Mouse (Mus musculus) ES-Bruce4 (cell line): ENCODE results near the gene Zfp738. TPM values are rescaled to one million over a fixed set of nuclear protein-coding genes. Genes with fewer than 3 reads are reported as not detected.
A peak's percentile ranks its signal among the peaks of the same experiment; 100 is the strongest.

Source experiments
- H3K27ac ChIP-seq: 2 replicates; pipeline ENCODE4 v1.5.1; 2012; ENCODE audit warnings: low read length, inconsistent platforms; ENCODE audit not compliant: insufficient read depth
- H3K27me3 ChIP-seq: 2 replicates; pipeline ENCODE4 v1.6.1; 2012; ENCODE audit warnings: mild to moderate bottlenecking, low read length, inconsistent platforms; ENCODE audit not compliant: control insufficient read depth, poor library complexity, insufficient read depth, severe bottlenecking
- H3K36me3 ChIP-seq: 2 replicates; pipeline ENCODE4 v1.6.1; 2012; ENCODE audit warnings: inconsistent platforms, mild to moderate bottlenecking, low read length, moderate library complexity; ENCODE audit not compliant: control insufficient read depth, poor library complexity, insufficient read depth, severe bottlenecking
- H3K4me1 ChIP-seq: one replicate; pipeline ENCODE4 v1.8.1; 2011; ENCODE audit warnings: low read length; ENCODE audit not compliant: control insufficient read depth, insufficient read depth
- H3K4me3 ChIP-seq: 2 replicates; pipeline ENCODE4 v1.5.1; 2011; ENCODE audit warnings: low read depth, mild to moderate bottlenecking, low read length
- H3K9ac ChIP-seq: 2 replicates; pipeline ENCODE4 v1.6.1; 2012; ENCODE audit warnings: low read depth, mild to moderate bottlenecking, inconsistent platforms; ENCODE audit not compliant: poor library complexity, severe bottlenecking
- H3K9me3 ChIP-seq: replicated peaks from 2 replicates; pipeline ENCODE4 v1.6.1; 2012; ENCODE audit warnings: mild to moderate bottlenecking, low read length, inconsistent platforms; ENCODE audit not compliant: control insufficient read depth, poor library complexity, insufficient read depth, severe bottlenecking
- CTCF ChIP-seq: IDR thresholded peaks from one replicate; pipeline ENCODE4 v1.8.1; 2011; ENCODE audit warnings: low read depth, low read length
- EP300 ChIP-seq: IDR thresholded peaks from 2 replicates; pipeline ENCODE4 v1.6.1; 2011; ENCODE audit warnings: low read depth, low read length; ENCODE audit not compliant: insufficient read depth
- POLR2A ChIP-seq: IDR thresholded peaks from one replicate; pipeline ENCODE4 v1.8.1; 2011; ENCODE audit warnings: low read length; ENCODE audit not compliant: insufficient read depth
- polyA plus RNA-seq: library from polyadenylated mRNA; stranded (reverse); fragments of >200 nt; gene quantifications from 2 replicates; pipeline ENCODE4 v1.2.4, GENCODE M21; 2011; ENCODE audit warnings: low read depth; ENCODE audit not compliant: missing spikeins, insufficient read depth, insufficient read length

The Zfp738 gene
- polyA plus RNA-seq, 1 experiment: 19.1 TPM

GRCm38 (mm10) chr13:67610108-67610507, 76.8 kb downstream of the Zfp738 start:
- Histone ChIP-seq H3K9ac (no peak overlapping the region), H3K27ac (no peak overlapping the region), H3K27me3 (no peaks in the 10 kb centered on the region), H3K9me3 (peaks cover 16% of the 10 kb centered on the region), H3K36me3 (no peaks in the 10 kb centered on the region), H3K4me1 (no peaks in the 10 kb centered on the region), H3K4me3 (no peak overlapping the region)
- TF ChIP-seq EP300 (no peak), POLR2A (no peak), CTCF (no peak)

GRCm38 (mm10) chr13:67609066-67609876, 77.6 kb downstream of the Zfp738 start, which contains the start of gene Zfp729b:
Gene Zfp729b, minus strand, starts transcription at chr13:67609707.
- Histone ChIP-seq H3K4me1 (no peaks in the 10 kb centered on the region), H3K27me3 (no peaks in the 10 kb centered on the region), H3K27ac (peak within 1 kb of the TSS; percentile 37), H3K9me3 (peaks cover 16% of the 10 kb centered on the region), H3K9ac (peak within 1 kb of the TSS; percentile 41), H3K4me3 (peak within 1 kb of the TSS; percentile 94), H3K36me3 (no peaks in the 10 kb centered on the region)
- TF ChIP-seq CTCF (no peak), POLR2A (peak; percentile 1), EP300 (0 out of 2 replicates have a peak, but pooled peaks have one; percentile 42)

Other genes with a start within 250 kb of the Zfp738 start
- gene Zfp874a, start 235.4 kb downstream of the Zfp738 start, polyA plus RNA-seq: 26.9 and 28.9 TPM in 2 replicates
- 10.1 and 19.3 TPM in 2 replicates for gene Zfp874b, start 202.8 kb downstream of the Zfp738 start, polyA plus RNA-seq
- 10.3 and 10.7 TPM in 2 replicates for gene Zfp58, start 186.5 kb downstream of the Zfp738 start, polyA plus RNA-seq
- not detected in 2 replicates for gene Gm26965, start 160.9 kb downstream of the Zfp738 start, polyA plus RNA-seq
- 15.0 and 15.5 TPM in 2 replicates for gene Zfp87, start 160.9 kb downstream of the Zfp738 start, polyA plus RNA-seq
- gene Zfp748, start 133.2 kb downstream of the Zfp738 start, polyA plus RNA-seq: 9.3 and 9.9 TPM in 2 replicates
- 10.6 and 11.9 TPM in 2 replicates for gene Zfp729b, start 77.4 kb downstream of the Zfp738 start, polyA plus RNA-seq
- gene Gm49345, start 49.3 kb downstream of the Zfp738 start, polyA plus RNA-seq: 13.8 and 15.6 TPM in 2 replicates
- 10.8 and 11.1 TPM in 2 replicates for gene Zfp729a, start 49.3 kb downstream of the Zfp738 start, polyA plus RNA-seq
- 12.1 and 12.6 TPM in 2 replicates for gene Zfp65, start 42.1 kb upstream of the Zfp738 start, polyA plus RNA-seq
- 4.4 and 5.5 TPM in 2 replicates for gene Zfp85, start 68.2 kb upstream of the Zfp738 start, polyA plus RNA-seq
- gene Zfp493, start 92.6 kb upstream of the Zfp738 start, polyA plus RNA-seq: 15.5 and 16.6 TPM in 2 replicates
- 4.8 and 5.5 TPM in 2 replicates for gene Zfp273, start 126.7 kb upstream of the Zfp738 start, polyA plus RNA-seq
- 5.4 and 8.5 TPM in 2 replicates for gene Gm10037, start 144.0 kb upstream of the Zfp738 start, polyA plus RNA-seq
- gene BC048507, start 176.3 kb upstream of the Zfp738 start, polyA plus RNA-seq: not detected in 2 replicates